Mouse (Mus musculus) small intestine, adult 2 months (tissue): Measurements from ENCODE around the gene Prkg2.

Source experiments
- CTCF ChIP-seq: fragments of 200-500 bp; IDR thresholded peaks from 2 replicates; pipeline ENCODE4 v1.5.1; 2012; ENCODE audit warnings: low read depth, mild to moderate bottlenecking, control low read depth, inconsistent platforms, low read length, moderate library complexity, mixed read lengths; ENCODE audit not compliant: insufficient replicate concordance, insufficient read length; ENCODE audit errors: extremely low read depth
- POLR2A ChIP-seq: fragments of 200-500 bp; IDR thresholded peaks from 2 replicates; pipeline ENCODE4 v1.6.1; 2012; ENCODE audit warnings: low read depth, mild to moderate bottlenecking, control low read depth, inconsistent platforms, low read length, moderate library complexity

- TF ChIP-seq POLR2A (no peak), CTCF (no peak)
Observed at GRCm38 (mm10) chr5:98897946-98898345, 139.2 kb downstream of the Prkg2 start.
